Mouse (Mus musculus) liver, embryonic 14.5 days (tissue): ENCODE measurements around the gene Pacrg. TPM values are rescaled to one million over a fixed set of nuclear protein-coding genes. Genes with fewer than 3 reads are reported as not detected.

Experiments
- ATAC-seq: fragments of 200-750 bp; cut with Nextera tagmentation; 2 replicates; pipeline ENCODE4 v1.8.0; 2017; ENCODE audit warnings: moderate number of reproducible peaks, mild to moderate bottlenecking, moderate library complexity; ENCODE audit not compliant: insufficient read depth
- DNase-seq, 3 experiments: peaks; one replicate each; pipeline ENCODE4 v3.0.0-alpha.2; 2012 to 2013; ENCODE audit warnings: low read depth in 3 of 3, low spot score in 3 of 3
- H3K27ac ChIP-seq: fragments of 300-500 bp; sonication (generic); 2 replicates; pipeline ENCODE4 v1.5.1; 2014; ENCODE audit warnings: moderate library complexity, mild to moderate bottlenecking, control low read depth, inconsistent platforms
- H3K27me3 ChIP-seq: fragments of 300-500 bp; sonication (generic); 2 replicates; pipeline ENCODE4 v1.6.1; 2014; ENCODE audit warnings: mild to moderate bottlenecking, low read length, moderate library complexity; ENCODE audit not compliant: control insufficient read depth, insufficient read depth
- H3K36me3 ChIP-seq: fragments of 300-500 bp; sonication (generic); replicated peaks from 2 replicates; pipeline ENCODE4 v1.6.1; 2014; ENCODE audit warnings: low read depth; ENCODE audit not compliant: control insufficient read depth, insufficient read depth
- H3K4me1 ChIP-seq, 2 experiments: fragments of 200-500 bp in 1 of 2; fragments of 300-500 bp in 1 of 2; sonication (generic) in 1 of 2; replicated peaks; 2 replicates each; pipeline ENCODE4 v1.6.1; 2012 to 2014; ENCODE audit warnings: antibody characterized with exemption in 1 of 2, inconsistent platforms in 1 of 2, low read length in 1 of 2; ENCODE audit not compliant: control insufficient read depth in 2 of 2, insufficient read depth in 2 of 2
- H3K4me2 ChIP-seq: fragments of 300-500 bp; sonication (generic); 2 replicates; pipeline ENCODE4 v1.6.1; 2014; ENCODE audit warnings: low read depth, mild to moderate bottlenecking, control low read depth, moderate library complexity
- H3K4me3 ChIP-seq, 2 experiments: fragments of 200-500 bp in 1 of 2; fragments of 300-500 bp in 1 of 2; sonication (generic) in 1 of 2; 2 replicates each; pipeline ENCODE4 v1.5.1; 2012 to 2014; ENCODE audit warnings: low read depth in 2 of 2, low read length in 2 of 2, mild to moderate bottlenecking in 2 of 2, control low read depth in 1 of 2, inconsistent platforms in 1 of 2, moderate library complexity in 1 of 2; ENCODE audit not compliant: insufficient read depth in 1 of 2
- H3K9ac ChIP-seq: fragments of 300-500 bp; sonication (generic); replicated peaks from 2 replicates; pipeline ENCODE4 v1.6.1; 2014; ENCODE audit warnings: mild to moderate bottlenecking, control low read depth, moderate library complexity
- H3K9me3 ChIP-seq: fragments of 300-500 bp; sonication (generic); 2 replicates; pipeline ENCODE4 v1.6.1; 2016; ENCODE audit warnings: low read length, mixed read lengths; ENCODE audit not compliant: control insufficient read depth
- CTCF ChIP-seq: IDR thresholded peaks from 2 replicates; pipeline ENCODE4 v1.5.1; 2016; ENCODE audit warnings: antibody characterized with exemption, low read depth, control low read depth
- EP300 ChIP-seq: IDR thresholded peaks from 2 replicates; pipeline ENCODE4 v1.6.1; 2016; ENCODE audit warnings: antibody characterized with exemption, low read depth
- WGBS: fragments of 180-500 bp; shearing (Covaris S2); extraction: QIAGEN DNeasy Blood & Tissue Kit; methylation state at CpG from one replicate; pipeline ENCODE4 v1.1.7; 2014; ENCODE audit not compliant: insufficient replicate concordance; 5-methylcytosine and 5-hydroxymethylcytosine counted together
- polyA plus RNA-seq, 2 experiments: library from polyadenylated mRNA; depleted of rRNA in 1 of 2; stranded (reverse) in 1 of 2; unstranded in 1 of 2; fragments of >200 nt; fragmentation: Nextera tagmentation in 1 of 2; extraction: Ambion mirVana in 1 of 2; gene quantifications; 2 replicates each; pipeline versions ENCODE4 v1.2.1 to v1.2.3; 2012 to 2014

Gene Pacrg
- polyA plus RNA-seq, 2 experiments: 0.04 TPM; not detected in 1

GRCm38 (mm10) chr17:10606090-10606489, 234.0 kb downstream of the Pacrg start:
- H3K9me3 ChIP-seq: no peaks in the 10 kb centered on the region
- WGBS: 10% methylated on average over 3 of the region's 3 CpGs
- no peak for DNase-seq

GRCm38 (mm10) chr17:10597741-10598140, 242.4 kb downstream of the Pacrg start:
- Histone ChIP-seq H3K36me3 (no peaks in the 10 kb centered on the region), H3K9me3 (no peaks in the 10 kb centered on the region), H3K4me3 (no peak overlapping the region), H3K4me1 (no peaks in the 10 kb centered on the region), H3K4me2 (no peak overlapping the region), H3K9ac (no peak overlapping the region), H3K27me3 (no peaks in the 10 kb centered on the region), H3K27ac (no peak overlapping the region)
- 68% methylated on average over 4 of the region's 4 CpGs for WGBS
- DNase-seq (no peak), ATAC-seq (no peak)
- TF ChIP-seq EP300 (no peak), CTCF (no peak)

More at GRCm38 (mm10) chr17:10606090-10606489, 234.0 kb downstream of the Pacrg start:
- TF ChIP-seq EP300 (no peak), CTCF (no peak)
- Histone ChIP-seq H3K36me3 (no peaks in the 10 kb centered on the region), H3K4me2 (no peak overlapping the region), H3K27me3 (no peaks in the 10 kb centered on the region), H3K27ac (no peak overlapping the region), H3K4me1 (no peaks in the 10 kb centered on the region), H3K9ac (no peak overlapping the region), H3K4me3 (no peak overlapping the region)
- no peak for ATAC-seq

- WGBS: 70% methylated on average over 7 of the region's 7 CpGs
- no peaks in the 10 kb centered on the region for H3K9me3 ChIP-seq
- no peak overlapping the region for H3K9ac ChIP-seq
- DNase-seq (no peak), ATAC-seq (no peak)
- H3K27me3 ChIP-seq: no peaks in the 10 kb centered on the region
- no peaks in the 10 kb centered on the region for H3K36me3 ChIP-seq
- no peak overlapping the region for H3K27ac ChIP-seq
- no peak overlapping the region for H3K4me2 ChIP-seq
- H3K4me1 ChIP-seq: no peaks in the 10 kb centered on the region
- no peak overlapping the region for H3K4me3 ChIP-seq
- TF ChIP-seq EP300 (no peak), CTCF (no peak)
Observed at GRCm38 (mm10) chr17:10589604-10590003, 250.5 kb downstream of the Pacrg start.

GRCm38 (mm10) chr17:10588922-10589400, 251.2 kb downstream of the Pacrg start:
- Histone ChIP-seq H3K27me3 (no peaks in the 10 kb centered on the region), H3K4me3 (no peak overlapping the region)
- WGBS: 56% methylated on average over 7 of the region's 7 CpGs

GRCm38 (mm10) chr17:10583301-10583700, 256.8 kb downstream of the Pacrg start:
- H3K4me2 ChIP-seq: no peak overlapping the region
- DNase-seq (no peak), ATAC-seq (no peak)
- WGBS: 53% methylated on average over 3 of the region's 3 CpGs
- TF ChIP-seq EP300: no peak
- TF ChIP-seq CTCF: no peak
- no peak overlapping the region for H3K4me3 ChIP-seq
- no peak overlapping the region for H3K27ac ChIP-seq
- H3K9ac ChIP-seq: no peak overlapping the region
- H3K27me3 ChIP-seq: no peaks in the 10 kb centered on the region
- no peaks in the 10 kb centered on the region for H3K4me1 ChIP-seq
- H3K9me3 ChIP-seq: no peaks in the 10 kb centered on the region
- no peaks in the 10 kb centered on the region for H3K36me3 ChIP-seq

More at GRCm38 (mm10) chr17:10588922-10589400, 251.2 kb downstream of the Pacrg start:
- Histone ChIP-seq H3K9ac (no peak overlapping the region), H3K36me3 (no peaks in the 10 kb centered on the region), H3K9me3 (no peaks in the 10 kb centered on the region), H3K4me2 (no peak overlapping the region), H3K27ac (no peak overlapping the region), H3K4me1 (no peaks in the 10 kb centered on the region)
- ATAC-seq: no peak
- no peak for DNase-seq
- TF ChIP-seq CTCF (no peak), EP300 (no peak)
